Mouse (Mus musculus): Measurements from ENCODE around the gene Spns3.

Spns3 gene

DNA sequence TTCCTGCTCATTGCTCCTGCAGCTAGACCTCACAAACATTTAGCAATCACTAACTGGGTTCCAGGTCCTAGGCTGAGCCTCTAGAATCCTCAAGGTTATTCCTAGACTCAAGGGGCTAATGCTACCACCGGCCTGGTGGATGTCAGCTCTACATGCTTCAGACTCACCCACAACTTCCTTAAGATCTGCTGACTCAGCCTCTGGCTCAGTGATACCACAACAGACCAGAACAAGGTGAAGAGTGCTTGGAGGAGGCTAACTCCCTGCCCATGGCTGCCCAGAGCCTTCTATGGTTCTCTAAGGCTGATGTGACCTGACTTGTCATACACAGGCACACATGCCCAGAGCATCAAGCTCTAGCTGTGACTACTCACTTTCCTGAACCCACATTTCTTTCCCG lies 70.8 kb downstream of the Spns3 start:
- no peak for DNase-seq

DNA sequence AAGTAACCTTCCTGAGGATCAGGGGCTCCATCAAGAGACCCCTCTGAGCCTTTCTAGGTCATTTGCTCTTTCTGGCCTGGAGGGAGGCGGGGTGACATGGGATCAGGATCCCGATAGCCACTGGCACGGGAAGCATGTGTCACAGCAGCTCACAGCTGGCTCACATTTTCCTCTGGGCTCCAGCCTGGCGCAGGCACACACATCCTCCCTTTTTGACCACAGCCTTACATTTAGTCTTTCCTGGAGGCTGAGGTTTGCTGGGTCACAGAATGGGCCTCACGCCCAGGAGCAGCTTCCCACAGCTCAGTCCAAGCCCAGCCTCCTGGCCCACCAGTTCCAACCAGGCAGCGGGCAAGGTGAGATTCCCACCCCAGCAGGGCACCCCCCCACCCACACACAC lies 72.1 kb downstream of the Spns3 start:
- DNase-seq: no peak

DNA sequence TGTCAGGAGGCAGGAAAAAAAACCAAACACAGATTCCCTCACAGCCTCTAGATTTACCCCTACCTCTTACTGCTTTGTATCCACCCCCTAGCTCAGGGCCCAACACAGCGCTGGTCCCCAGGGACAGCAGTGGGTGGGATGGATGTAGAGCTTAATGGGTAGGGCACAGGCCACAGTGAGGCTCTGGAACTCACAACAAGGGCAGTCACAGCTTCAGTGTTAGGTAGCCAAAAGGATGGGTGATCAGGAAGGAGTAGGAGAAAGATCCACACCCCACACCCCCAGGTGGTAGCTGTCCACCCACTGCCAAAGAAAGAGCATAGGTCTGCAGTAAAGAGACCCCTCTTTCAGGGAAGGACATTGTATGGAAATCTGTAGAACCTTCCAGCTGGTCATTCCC lies 72.7 kb downstream of the Spns3 start:
- DNase-seq: no peak

DNA sequence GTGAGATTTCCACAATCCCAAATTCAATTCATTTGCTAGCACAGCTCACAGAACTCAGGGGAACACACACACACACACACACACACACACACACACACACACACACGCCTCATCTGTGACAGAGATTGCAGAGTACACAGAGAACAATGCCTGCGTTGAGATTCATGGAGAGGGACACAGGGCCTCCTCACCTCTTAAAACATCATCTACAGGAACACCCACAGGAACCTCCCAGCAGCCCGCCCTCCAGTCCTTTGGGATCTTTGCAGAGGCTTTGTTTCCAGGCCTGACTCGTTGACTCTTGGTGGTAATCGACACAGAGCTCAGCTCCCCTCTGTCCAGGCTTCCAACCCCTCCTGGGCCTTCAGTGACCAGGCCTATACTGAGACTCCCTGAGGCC lies 73.1 kb downstream of the Spns3 start:
- DNase-seq: no peak

DNA sequence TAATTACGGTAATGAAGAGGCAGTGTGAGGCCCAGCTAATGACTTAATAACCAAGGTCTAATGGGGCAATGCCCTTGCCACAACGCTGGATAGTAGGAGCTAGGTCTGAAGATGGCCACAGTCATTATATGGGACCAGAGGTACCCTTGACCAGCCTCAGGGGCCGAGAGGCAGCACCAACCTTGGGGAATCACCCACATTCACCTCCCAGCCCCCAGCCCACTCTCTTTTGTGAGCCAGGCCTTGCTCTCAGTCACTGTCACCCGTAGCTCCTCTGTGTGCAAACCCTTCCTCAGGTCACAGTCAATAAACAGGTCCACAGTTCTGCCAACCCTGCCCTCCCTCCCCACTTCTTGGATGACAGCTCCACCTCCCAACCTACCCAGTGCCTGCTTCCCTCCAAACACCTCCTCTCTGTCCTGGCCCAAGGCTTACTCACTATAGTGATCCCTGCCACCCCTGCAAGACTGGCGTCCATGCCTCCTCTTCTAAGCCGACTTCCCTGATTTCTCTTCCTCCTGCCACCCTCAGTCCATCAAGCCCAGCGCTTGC lies 74.2 kb downstream of the Spns3 start:
- DNase-seq: no peak

DNA sequence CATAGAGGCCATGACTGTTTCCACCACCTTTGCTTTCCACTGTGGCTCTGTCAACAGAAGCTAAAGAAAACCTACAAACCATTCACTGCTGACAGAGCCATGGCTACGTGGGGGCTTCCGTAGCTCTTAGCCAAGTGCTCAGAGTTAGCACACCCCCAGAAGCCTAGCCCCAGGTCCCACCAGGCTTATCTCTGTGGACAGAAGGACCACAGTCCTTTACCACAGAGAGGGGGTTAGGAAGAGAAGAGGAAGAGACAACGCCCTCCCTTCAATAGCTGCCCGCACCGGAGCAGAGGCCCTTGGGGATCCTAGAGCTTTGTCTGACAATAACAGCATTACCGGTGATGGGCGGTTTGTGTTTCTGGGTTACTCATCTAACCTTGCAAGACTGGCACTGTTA lies 74.9 kb downstream of the Spns3 start:
- DNase-seq: no peak

DNA sequence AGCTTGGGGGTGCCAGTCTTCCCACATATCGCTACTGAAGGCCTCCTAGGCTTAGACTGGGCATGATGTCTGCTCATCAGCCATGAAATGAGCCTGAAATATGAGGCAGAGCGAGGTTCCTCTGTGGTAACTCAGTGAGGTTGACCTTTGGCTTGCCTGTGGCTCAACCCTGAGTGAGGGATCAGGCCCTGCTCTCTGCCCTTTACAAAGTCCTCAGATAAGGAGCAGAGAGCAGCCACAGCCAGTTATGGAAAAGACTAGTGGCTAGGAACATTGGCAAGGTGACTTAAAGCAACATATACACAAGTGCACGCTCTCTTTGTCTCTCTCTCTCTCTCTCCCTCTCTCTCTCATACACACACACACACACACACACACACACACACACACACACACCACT lies 75.4 kb downstream of the Spns3 start:
- DNase-seq: no peak

DNA sequence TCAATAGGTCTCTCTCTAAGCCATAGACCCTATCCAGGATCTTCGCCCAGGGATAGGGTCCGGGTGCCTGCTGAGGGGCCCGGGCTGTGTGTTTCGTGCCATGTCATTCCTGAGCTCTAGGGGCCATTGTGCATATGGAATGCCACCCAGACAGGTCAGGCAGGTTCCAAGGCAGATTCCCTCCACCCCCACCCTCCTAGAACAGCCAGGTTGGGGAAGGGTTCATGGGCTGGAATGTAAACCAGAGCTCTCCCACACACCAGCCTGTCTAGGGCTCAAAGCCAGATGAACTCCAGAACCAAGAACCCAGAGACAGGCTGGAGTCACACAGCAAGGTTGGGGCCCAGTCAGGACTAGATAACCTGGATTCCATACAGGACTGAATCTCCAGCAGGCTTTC lies 76.8 kb downstream of the Spns3 start:
- DNase-seq: no peak

DNA sequence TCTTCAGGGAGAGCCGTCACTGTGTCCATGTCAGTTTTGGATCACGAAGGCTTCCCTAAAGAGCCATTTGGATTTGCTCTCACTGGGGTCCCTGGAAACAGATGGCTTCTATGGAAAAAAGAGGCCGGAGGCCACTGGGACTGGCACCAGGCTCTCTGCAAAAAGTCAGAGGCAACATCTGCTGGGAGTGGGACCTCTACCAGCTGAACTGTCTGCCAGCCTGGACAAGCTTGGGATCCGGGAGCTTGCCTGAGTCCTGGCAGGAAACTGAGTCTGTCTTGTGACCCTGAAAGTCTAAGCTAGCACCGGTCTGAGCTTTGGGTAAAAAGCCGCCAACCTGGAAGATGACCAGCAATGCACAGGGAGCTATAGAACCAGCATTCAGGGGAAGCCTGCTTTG lies 78.9 kb downstream of the Spns3 start:
- no peak for DNase-seq

DNA sequence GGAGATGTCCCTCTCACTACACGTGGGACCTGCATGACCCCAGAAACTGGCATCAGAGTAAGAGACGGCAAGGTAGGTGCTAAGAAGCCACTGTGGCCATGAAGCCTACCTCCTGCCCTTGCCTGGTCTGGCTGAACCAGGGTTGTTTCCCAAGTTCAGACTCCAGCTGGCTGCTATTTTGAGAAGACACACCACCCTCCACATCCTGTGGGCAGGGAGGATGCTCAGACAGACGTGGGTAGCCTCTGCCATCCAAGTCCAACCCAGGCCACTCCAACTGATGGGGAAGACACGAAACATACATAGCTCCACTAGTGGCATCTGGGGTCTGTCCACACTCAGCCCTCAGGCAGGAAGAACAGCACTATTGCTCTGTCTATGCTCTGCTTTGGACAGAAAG lies 80.3 kb downstream of the Spns3 start:
- no peak for DNase-seq

DNA sequence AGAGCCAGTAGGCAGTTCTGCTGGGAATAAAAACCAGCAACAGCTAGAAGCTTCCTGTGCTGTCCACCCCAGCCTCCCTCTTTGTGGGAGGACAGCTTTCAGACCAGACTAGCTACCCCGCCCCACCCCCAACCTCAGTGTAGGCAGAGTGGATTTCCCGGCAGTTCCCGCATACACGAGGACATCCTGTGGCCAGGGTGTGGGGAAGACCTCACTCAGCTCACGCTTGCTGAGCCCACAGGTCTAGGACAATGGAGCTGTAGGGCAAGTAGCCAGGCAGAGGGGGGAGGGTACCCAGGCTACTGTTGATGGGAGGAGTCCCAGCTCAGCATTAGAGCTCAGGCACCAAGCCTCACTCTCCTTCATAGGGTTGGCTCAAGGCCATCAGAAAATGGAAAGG lies 81.1 kb downstream of the Spns3 start:
- peak; percentile 39 for DNase-seq

DNA sequence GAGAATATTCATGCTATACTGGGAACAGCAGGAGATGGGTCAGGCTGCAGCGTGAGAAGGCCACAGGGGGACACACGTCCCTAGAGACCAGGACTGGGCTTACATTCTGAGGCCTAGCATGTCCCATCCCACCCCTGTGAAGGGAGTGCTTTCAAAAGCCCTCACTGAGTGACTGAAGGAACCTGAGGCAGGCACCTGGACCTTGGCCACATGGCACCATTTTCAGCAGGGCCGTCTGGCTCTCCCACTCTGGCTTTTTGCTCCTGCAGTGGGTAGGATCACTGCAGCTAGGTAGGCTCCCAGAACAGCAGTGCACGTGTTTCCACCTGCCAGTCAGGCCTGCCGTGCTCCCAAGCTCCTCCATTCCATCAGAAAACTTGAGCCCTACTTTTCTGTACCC lies 81.8 kb downstream of the Spns3 start:
- DNase-seq: no peak

DNA sequence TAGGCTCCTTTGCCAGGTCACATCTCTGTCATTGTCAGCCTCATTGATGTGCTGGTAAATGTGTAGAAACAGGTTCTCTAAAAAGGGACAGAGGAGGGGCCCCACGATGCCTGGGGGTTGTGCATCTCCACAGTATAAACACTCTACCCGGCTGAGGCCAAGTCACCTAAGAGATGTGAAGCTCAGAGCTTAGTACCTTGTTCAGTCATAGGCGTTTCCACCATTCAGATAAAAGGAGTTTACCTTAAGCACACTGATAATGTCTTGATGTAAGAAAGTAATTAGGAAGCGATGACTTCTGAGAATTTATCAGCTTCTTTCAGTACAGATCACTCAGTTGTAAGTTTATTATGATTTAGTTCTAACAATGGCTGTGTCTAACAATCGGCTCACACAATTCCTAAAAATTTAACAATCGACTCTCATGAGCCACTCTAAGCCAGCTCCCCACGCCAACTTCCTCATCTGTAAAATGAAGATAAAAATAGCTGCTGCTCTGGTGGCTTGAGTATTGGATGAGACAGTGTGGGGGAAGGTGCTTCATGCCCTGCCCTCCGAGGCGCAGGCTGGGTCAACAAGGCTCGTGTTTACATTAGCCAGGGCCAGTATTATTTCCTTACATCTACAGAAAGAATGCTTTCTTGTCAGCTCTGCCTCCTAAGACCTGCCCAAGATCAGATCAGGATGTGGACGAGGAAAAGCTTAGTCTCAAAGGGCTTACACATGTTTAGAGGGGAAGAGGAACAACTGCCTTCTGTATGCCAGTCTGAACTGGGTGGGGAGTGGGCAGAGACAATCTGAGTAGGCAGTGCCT lies 83.4 kb downstream of the Spns3 start:
- no peak for DNase-seq

DNA sequence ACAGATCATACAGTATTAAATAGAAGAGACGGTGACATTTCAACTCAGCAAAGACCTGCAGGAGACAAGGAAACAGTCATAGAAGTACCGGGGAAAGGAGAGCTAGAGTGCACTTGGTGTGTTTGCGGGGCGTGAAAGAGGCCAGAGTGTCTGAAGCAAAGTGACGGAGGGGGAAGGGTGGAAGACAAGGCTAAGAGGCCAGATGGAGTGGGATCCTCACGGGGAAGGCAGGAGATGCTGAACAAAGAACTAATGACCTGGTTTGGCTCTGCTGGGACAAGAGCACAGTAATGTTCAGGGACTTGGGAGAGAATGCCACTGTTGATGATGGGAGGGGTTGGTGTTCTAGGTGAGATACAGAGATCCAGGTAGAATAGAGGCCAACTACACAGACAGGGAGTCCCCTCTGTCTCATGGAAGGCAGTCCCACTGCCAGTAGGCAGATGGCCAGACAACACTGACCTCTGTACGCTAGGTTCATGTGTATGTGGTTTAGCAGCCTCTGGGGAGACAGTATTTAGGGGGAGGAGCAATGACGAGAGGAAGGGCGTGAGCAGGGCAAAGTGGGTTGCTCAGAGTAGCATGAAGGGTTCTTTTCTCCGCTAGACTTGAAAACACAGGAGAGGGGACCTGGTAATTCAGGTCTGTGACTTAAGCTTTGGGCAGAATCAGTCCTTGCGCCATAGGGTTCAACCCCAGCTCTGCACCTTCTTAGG lies 84.2 kb downstream of the Spns3 start:
- no peak for DNase-seq

DNA sequence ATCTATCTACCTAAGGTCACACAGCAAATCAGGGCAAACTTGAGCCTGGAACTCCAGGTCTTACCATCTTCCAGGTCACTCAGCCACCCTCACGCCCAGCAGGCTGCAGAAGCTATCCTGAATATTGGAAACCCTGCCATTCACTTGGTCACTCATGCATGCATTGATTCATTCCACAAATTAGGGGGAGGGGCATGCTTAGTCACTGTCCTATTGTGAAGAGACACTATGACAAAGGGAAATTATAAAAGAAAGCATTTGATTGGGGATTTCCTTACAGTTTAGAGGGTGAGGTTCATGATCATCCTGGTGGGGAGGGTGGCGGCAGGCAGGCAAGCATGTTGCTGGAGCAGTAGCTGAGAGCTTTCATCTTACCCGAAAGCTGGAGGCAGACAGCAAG lies 85.5 kb downstream of the Spns3 start:
- no peak for DNase-seq

DNA sequence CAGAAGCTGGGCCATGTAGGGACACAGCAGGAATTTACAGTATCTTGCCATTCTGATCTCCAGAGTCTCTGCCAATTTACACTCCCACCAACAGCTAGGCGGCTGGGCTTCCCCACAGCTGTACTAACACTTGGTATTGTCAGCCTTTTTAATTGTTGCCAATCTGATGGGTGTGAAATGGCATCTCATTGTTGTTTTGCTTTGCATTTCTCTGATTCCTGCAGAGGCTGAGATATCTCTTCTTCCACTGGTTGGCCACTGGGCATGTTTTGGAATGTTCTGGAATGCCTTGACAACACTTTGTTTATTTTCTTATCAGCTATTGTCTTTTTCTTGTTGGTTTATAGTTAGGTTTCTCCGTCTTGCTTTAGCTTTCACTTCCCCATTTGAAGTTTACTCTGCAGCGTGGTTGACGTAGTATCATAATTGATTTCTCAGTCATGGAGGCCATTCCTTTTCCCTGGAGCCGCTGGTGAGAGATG lies 88.8 kb downstream of the Spns3 start:
- DNase-seq: no peak

DNA sequence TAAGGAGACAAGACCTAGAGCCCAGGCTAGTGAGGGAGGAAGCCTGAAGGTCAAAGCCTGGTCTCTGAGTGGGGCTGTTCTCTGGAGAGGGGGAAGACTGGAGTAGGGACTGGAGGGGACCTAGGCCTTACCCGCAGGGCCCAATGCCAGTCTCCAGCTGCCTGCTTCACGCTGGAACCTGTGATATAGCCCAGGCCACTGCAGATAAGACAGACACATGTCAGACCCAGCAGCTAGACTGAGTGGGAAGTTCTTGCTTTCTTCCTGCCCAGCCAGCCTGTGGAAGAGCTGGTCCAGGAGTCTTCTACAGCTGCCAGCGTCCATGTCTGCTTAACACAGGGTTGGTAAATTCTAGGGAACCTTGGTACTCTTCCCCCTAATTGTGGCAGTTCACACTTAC lies 91.8 kb downstream of the Spns3 start:
- no peak for DNase-seq

DNA sequence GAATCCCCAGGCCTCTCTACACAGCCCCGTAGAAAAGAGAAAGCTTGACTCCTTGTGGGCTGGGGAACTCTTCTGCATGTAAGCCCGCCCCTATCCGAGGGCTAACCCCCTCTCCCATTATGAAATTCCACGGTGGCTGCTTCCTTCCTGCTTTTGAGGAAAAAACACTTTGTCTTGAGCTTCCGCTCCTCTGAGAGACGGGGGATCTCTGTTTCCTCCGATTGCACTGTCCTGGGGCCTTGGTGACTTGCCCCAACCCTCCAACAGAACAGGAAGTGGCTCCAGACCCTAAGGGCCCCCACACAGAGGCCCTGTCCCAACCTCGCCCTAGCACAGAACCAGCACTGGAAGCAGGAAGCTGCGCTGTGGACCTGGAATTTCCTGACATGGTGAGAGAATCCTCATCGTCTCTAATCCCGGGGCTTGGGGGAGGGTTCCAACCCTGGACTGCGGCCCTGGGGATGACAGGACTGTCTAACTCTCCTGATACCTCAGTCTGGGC lies 92.3 kb downstream of the Spns3 start:
- no peak for DNase-seq

DNA sequence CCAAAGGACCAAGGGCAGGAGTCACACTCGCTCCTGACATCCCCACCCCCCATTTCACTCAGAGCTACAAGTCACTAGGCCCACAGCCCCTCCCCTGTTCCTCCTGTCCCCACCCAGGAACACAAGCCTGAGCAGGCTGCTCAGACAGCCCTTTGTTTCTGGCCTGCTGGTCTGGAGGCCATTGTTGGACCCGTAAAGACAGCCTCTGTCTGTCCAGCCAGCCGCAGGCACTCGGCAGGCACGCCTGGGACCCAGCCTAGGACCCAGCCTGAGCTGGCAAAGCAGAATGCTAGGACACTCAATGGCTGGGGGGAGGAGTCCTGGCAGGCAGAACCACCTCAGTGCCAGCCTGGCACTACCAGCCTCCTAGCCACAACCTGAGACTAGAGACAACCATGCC lies 94.6 kb downstream of the Spns3 start:
- peak; percentile 82 for DNase-seq

DNA sequence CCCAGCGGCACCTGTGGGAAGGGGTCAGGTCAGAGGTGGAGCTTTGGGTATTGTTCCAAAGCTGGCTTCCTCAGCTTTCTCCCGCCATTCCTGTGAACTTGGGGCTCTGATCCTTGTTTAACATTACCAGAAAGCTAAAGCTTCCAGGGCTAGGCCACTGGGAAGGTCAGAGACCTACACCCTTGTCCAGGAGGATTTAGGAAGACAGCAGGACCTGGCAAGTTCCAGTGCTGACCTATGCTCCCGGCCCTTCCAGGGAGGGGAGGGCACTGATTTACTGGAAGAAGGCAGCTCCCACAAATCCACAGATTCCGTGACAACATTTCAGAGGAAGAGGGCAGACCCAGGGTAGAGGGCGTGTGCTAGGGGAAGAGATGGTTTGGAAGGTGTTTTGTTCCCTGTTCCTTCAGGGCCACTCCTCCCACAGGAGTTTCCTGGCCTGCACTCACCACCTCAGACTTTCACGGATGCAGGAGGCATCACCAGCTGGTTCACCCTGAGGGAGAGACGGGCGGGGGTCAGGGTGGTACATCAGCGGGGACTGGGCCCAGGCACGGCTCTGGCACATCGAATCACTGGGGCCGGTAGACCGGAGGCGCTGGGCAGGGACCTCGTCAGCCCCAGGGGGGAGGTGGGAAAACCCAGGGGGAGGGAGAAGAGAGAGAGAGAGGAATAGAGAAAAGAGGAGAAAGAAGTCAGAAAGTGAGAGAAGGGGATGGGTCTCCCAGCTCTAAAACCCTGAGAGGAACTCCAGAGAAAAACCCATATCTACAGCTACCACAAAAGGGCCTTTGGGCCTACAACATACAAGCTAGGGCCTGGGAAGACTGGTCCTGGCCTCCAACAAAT lies 97.0 kb downstream of the Spns3 start:
- no peak for DNase-seq

DNA sequence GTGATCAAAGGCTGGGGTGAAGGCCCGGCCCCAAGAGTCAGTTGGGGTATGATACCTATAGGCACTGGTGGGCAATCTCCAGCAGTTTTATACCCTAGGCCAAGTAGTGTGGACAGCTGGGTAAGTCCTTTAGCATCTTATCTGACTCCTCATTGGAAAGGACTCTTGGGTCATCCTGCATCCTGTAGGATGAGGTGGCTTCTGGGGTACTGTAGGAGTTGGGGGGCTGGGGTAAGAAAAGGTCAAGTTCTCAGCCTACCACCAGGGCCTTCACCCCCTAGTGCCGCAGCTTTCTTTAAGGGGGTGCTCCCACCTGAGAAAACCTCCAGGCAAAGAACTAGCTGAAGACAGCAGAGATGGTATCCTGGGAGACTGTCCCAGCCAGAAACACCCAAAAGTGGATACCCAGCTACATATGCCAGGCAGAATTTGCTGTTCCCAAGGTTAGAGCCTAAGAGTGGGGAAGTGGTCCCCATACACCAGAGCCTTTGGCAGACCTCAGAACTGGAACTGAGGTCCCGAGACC lies 98.1 kb downstream of the Spns3 start:
- DNase-seq: no peak

DNA sequence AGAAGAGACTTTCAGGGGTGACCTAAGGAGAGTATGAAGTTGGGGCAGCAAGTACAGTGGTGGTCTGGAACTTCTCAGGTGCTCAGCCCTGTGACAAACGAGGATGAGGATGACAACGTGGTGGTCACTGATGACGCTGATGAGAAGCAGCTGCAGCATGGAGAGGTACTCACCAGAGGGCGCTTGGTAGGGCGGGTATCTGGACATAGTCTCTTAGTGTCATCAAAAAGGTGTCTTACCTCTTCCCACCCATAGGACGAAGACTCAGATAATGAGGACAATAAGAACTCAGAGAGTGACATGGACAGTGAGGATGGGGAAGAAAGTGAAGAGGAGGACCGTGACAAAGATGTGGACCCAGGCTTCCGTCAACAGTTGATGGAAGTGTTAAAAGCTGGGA lies 102.8 kb downstream of the Spns3 start:
- DNase-seq: no peak
